Mouse (Mus musculus) heart, embryonic 15.5 days (tissue): ENCODE measurements around the gene Nmu. TPM values are rescaled to one million over a fixed set of nuclear protein-coding genes. Genes with fewer than 3 reads are reported as not detected.

Experiments
- ATAC-seq: fragments of 200-750 bp; cut with Nextera tagmentation; replicated peaks from 2 replicates; pipeline ENCODE4 v1.8.0; 2017; ENCODE audit warnings: low read depth, moderate TSS enrichment; ENCODE audit not compliant: insufficient number of reproducible peaks, insufficient read depth, low FRiP score
- H3K27ac ChIP-seq: fragments of 300-500 bp; sonication (generic); 2 replicates; pipeline ENCODE4 v1.5.1; 2015; ENCODE audit warnings: mild to moderate bottlenecking, inconsistent platforms
- H3K27me3 ChIP-seq: fragments of 300-500 bp; sonication (generic); 2 replicates; pipeline ENCODE4 v1.6.1; 2015; ENCODE audit warnings: inconsistent platforms
- H3K36me3 ChIP-seq: fragments of 300-500 bp; sonication (generic); 2 replicates; pipeline ENCODE4 v1.6.1; 2015; ENCODE audit warnings: mild to moderate bottlenecking, inconsistent platforms
- H3K4me1 ChIP-seq: fragments of 300-500 bp; sonication (generic); replicated peaks from 2 replicates; pipeline ENCODE4 v1.6.1; 2015; ENCODE audit warnings: inconsistent platforms
- H3K4me2 ChIP-seq: fragments of 300-500 bp; sonication (generic); 2 replicates; pipeline ENCODE4 v1.6.1; 2015; ENCODE audit warnings: inconsistent platforms, mild to moderate bottlenecking, moderate library complexity
- H3K4me3 ChIP-seq: fragments of 300-500 bp; sonication (generic); 2 replicates; pipeline ENCODE4 v1.5.1; 2015; ENCODE audit warnings: mild to moderate bottlenecking, inconsistent platforms
- H3K9ac ChIP-seq: fragments of 300-500 bp; sonication (generic); 2 replicates; pipeline ENCODE4 v1.6.1; 2015; ENCODE audit warnings: mild to moderate bottlenecking, inconsistent platforms
- H3K9me3 ChIP-seq: fragments of 300-500 bp; sonication (generic); replicated peaks from 2 replicates; pipeline ENCODE4 v1.6.1; 2016; ENCODE audit warnings: inconsistent platforms
- whole genome bisulfite sequencing: fragments of 180-500 bp; shearing (Covaris S2); methylation state at CpG from one replicate; pipeline ENCODE4 v1.1.7; 2015; ENCODE audit warnings: mixed read lengths; 5-methylcytosine and 5-hydroxymethylcytosine counted together
- polyA plus RNA-seq: library from polyadenylated mRNA; unstranded; fragments of >200 nt; fragmentation: Nextera tagmentation; extraction: Ambion mirVana; gene quantifications from 2 replicates; pipeline ENCODE4 v1.2.1, GENCODE M21; 2015

The Nmu gene
- polyA plus RNA-seq, 1 experiment from 2014 or later = not detected

DNA sequence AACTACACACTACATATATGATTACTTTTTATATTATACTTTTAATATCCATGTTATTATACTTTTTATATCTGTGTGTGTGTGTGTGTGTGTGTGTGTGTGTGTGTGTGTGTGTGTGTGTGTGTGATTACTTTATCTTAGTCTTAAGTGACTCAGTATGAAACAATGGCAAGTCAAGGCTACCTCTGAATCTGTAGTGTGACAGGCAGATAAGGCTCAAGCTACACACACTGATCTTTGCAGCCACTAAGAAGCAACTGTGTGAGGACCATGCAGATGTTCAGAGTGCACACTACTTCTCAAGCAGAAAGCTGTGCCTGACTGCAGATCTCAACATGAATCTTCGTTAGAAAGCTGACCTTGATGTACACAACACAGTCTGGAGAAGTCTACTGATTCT is 79.7 kb downstream of the Nmu start:
- H3K9me3 ChIP-seq = no peaks in the 10 kb centered on the region
- H3K27ac ChIP-seq = no peak overlapping the region
- no peaks in the 10 kb centered on the region for H3K4me1 ChIP-seq
- H3K9ac ChIP-seq = no peak overlapping the region
- no peak overlapping the region for H3K4me3 ChIP-seq
- no peaks in the 10 kb centered on the region for H3K36me3 ChIP-seq
- ATAC-seq = no peak
- H3K27me3 ChIP-seq = no peaks in the 10 kb centered on the region
- H3K4me2 ChIP-seq = no peak overlapping the region
- 67% methylated on average over 1 of the region's 1 CpGs for WGBS

Other genes with a start within 250 kb of the Nmu start
- 25.8 and 32.3 TPM in 2 replicates for gene Srd5a3, start 223.5 kb downstream of the Nmu start, polyA plus RNA-seq
- gene Tmem165, start 179.9 kb downstream of the Nmu start, polyA plus RNA-seq = 62.7 and 72.2 TPM in 2 replicates
- gene Clock, start 59.0 kb downstream of the Nmu start, polyA plus RNA-seq = 8.9 TPM in 2 replicates
- gene Pdcl2, start 32.6 kb downstream of the Nmu start, polyA plus RNA-seq = not detected in 2 replicates
- not detected in 2 replicates for gene Gm7271, start 120.3 kb upstream of the Nmu start, polyA plus RNA-seq
- gene Exoc1, start 165.5 kb upstream of the Nmu start, polyA plus RNA-seq = 19.0 and 23.0 TPM in 2 replicates
- 4.2 and 5.1 TPM in 2 replicates for gene Cep135, start 224.9 kb upstream of the Nmu start, polyA plus RNA-seq